Mouse (Mus musculus) limb, embryonic 14.5 days (tissue): ENCODE measurements around the gene Creb3l4. TPM values are rescaled to one million over a fixed set of nuclear protein-coding genes. Genes with fewer than 3 reads are reported as not detected.

Experiments used
- ATAC-seq: fragments of 200-750 bp; cut with Nextera tagmentation; 2 replicates; pipeline ENCODE4 v1.8.0; 2017; ENCODE audit warnings: low read depth, moderate number of reproducible peaks, moderate TSS enrichment; ENCODE audit not compliant: low FRiP score
- DNase-seq: peaks from one replicate; pipeline ENCODE4 v3.0.0-alpha.2; 2015; ENCODE audit warnings: low spot score
- H3K27ac ChIP-seq: fragments of 300-500 bp; sonication (generic); replicated peaks from 2 replicates; pipeline ENCODE4 v1.5.1; 2014; ENCODE audit warnings: low read depth, mild to moderate bottlenecking, low read length, moderate library complexity, mixed read lengths
- H3K27me3 ChIP-seq: fragments of 300-500 bp; sonication (generic); 2 replicates; pipeline ENCODE4 v1.6.1; 2014; ENCODE audit warnings: low read length, mixed read lengths; ENCODE audit not compliant: control insufficient read depth, insufficient read depth
- H3K36me3 ChIP-seq: fragments of 300-500 bp; sonication (generic); 2 replicates; pipeline ENCODE4 v1.6.1; 2014; ENCODE audit warnings: mild to moderate bottlenecking, low read length, moderate library complexity, mixed read lengths; ENCODE audit not compliant: control insufficient read depth, insufficient read depth
- H3K4me1 ChIP-seq: fragments of 300-500 bp; sonication (generic); 2 replicates; pipeline ENCODE4 v1.6.1; 2014; ENCODE audit warnings: antibody characterized with exemption, low read length, mixed read lengths; ENCODE audit not compliant: control insufficient read depth, insufficient read depth
- H3K4me2 ChIP-seq: fragments of 300-500 bp; sonication (generic); replicated peaks from 2 replicates; pipeline ENCODE4 v1.6.1; 2014; ENCODE audit warnings: low read depth, mild to moderate bottlenecking, low read length, moderate library complexity; ENCODE audit not compliant: severe bottlenecking
- H3K4me3 ChIP-seq: fragments of 300-500 bp; sonication (generic); replicated peaks from 2 replicates; pipeline ENCODE4 v1.5.1; 2014; ENCODE audit warnings: low read length
- H3K9ac ChIP-seq: fragments of 300-500 bp; sonication (generic); 2 replicates; pipeline ENCODE4 v1.6.1; 2014; ENCODE audit warnings: mild to moderate bottlenecking, low read depth, low read length, moderate library complexity; ENCODE audit not compliant: severe bottlenecking
- H3K9me3 ChIP-seq: fragments of 300-500 bp; sonication (generic); 2 replicates; pipeline ENCODE4 v1.6.1; 2016; ENCODE audit warnings: low read length; ENCODE audit not compliant: control insufficient read depth
- POLR2A ChIP-seq: fragments of 200-500 bp; IDR thresholded peaks from 2 replicates; pipeline ENCODE4 v1.8.0; 2012; ENCODE audit warnings: inconsistent platforms, mild to moderate bottlenecking, moderate library complexity, borderline replicate concordance; ENCODE audit not compliant: insufficient read depth, insufficient read length; ENCODE audit errors: extremely low read depth
- WGBS: fragments of 180-500 bp; shearing (Covaris S2); extraction: QIAGEN DNeasy Blood & Tissue Kit; methylation state at CpG from one replicate; pipeline ENCODE4 v1.1.7; 2014; 5-methylcytosine and 5-hydroxymethylcytosine counted together
- polyA plus RNA-seq, 2 experiments: library from polyadenylated mRNA; depleted of rRNA in 1 of 2; stranded (reverse) in 1 of 2; unstranded in 1 of 2; fragments of >200 nt; fragmentation: Nextera tagmentation in 1 of 2; extraction: Ambion mirVana in 1 of 2; gene quantifications; 2 replicates each; pipeline versions ENCODE4 v1.2.1 to v1.2.3; 2012 to 2014

The Creb3l4 gene
- polyA plus RNA-seq, 2 experiments: 6.3 to 6.7 TPM

DNA sequence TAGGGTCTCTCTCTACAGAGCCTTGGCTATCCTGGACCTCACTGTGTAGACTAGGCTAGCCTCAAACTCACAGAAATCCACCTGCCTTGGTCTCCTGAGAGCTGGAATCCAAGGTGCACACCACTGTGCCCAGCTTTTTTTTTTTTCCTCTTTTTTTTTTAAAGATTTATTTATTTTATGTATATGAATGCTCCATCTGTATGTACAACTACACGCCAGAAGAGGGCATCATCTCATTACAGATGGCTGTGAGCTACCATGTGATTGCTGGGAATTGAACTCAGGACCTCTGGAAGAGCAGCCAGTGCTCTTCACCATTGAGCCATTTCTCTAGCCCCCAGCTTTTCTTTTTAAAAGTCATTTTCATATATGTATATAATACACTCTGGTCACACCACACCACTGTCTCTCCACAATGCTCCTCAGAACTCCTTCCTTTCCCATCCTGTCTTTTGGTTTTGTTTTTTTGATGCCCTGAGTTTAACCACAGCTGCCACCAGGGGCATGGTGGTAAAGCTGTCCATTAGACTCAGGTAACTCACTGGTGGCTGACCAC, 27.4 kb downstream of the Creb3l4 start:
- H3K27me3 ChIP-seq: no peaks in the 10 kb centered on the region
- no peaks in the 10 kb centered on the region for H3K9me3 ChIP-seq
- H3K36me3 ChIP-seq: peaks cover 18% of the 10 kb centered on the region
- H3K9ac ChIP-seq: no peak overlapping the region
- H3K4me3 ChIP-seq: no peak overlapping the region
- ATAC-seq (no peak), DNase-seq (no peak)
- TF ChIP-seq POLR2A: no peak
- peaks cover 19% of the 10 kb centered on the region for H3K4me1 ChIP-seq
- WGBS: 65% methylated on average over 1 of the region's 1 CpGs
- no peak overlapping the region for H3K4me2 ChIP-seq
- H3K27ac ChIP-seq: no peak overlapping the region

DNA sequence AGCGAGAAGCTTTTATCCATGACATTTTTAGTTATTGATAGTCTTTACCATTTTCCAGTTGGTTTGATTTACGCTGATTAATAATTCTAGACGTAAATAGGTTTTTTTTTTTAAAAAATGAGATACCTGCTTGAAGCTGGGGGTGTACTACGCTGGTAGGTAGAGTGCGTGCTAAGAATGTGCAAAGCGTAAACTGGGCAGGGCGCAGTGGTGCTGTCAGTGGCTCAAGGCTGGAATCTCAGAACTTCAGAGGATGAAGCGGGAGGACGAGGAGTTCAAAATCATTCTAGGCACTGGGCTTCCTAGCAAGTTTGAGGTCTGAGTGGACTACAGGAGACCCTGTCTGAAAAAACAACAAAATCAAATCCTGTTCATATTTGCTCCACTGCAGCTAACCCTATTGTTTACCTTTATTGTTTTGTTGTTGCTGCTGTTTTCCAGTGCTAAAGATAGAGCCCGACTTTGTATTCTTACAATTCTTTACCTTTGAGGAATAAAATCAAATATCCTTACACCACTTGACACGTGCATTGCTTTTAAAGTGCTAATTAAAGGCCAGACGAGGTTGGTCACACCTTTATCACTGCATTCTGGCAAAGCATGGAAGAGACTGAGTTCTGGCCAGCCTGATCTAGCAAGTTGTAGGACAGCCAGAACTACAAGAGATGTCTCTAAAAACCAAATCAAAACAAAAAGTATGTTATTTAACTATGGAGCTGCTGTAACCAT, 29.2 kb downstream of the Creb3l4 start:
- H3K4me1 ChIP-seq: peaks cover 19% of the 10 kb centered on the region
- H3K4me2 ChIP-seq: peak overlapping the region; percentile 72
- H3K4me3 ChIP-seq: peak overlapping the region; percentile 88
- H3K27ac ChIP-seq: peak overlapping the region; percentile 88
- 15% methylated on average over 12 of the region's 12 CpGs for WGBS
- TF ChIP-seq POLR2A: no peak
- ATAC-seq (peak; percentile 24; the same call in 1 of the 2 replicates), DNase-seq (no peak)
- H3K27me3 ChIP-seq: no peaks in the 10 kb centered on the region
- H3K36me3 ChIP-seq: peaks cover 35% of the 10 kb centered on the region
- peak overlapping the region; percentile 92 for H3K9ac ChIP-seq
- no peaks in the 10 kb centered on the region for H3K9me3 ChIP-seq

DNA sequence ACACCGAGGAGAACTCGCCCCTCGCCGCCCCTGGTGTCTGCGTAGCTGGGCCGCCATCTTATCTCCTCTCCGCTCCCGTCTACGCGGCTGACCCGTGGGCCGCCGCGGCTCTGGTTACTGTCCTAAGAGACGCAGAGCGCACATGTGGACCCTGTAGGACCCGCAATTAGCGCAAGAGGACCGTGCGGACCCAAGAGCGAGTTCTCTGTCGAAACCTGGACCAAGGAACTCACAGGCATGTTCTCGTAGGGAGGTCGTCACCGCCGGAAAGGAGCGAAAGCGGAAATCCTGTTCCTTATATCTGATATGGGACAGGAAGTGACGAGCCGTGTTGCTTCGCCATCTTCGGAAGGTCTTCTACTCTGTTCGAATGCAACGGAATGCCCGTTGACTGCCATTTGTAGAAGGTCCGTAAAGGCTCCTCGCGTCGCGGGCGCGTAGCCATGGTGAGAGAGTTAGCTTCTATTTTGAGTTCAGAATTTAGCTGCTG, 29.9 kb downstream of the Creb3l4 start, which contains the start of the genes Rps27 and Rab13:
Gene Rps27, minus strand, starts transcription at position 275 of the 490 bp plus-strand sequence.
Gene Rab13, plus strand, starts transcription at position 319 of the 490 bp plus-strand sequence.
- Histone ChIP-seq H3K27me3 (no peaks in the 10 kb centered on the region), H3K4me1 (peaks cover 19% of the 10 kb centered on the region), H3K4me3 (peak within 1 kb of the TSS; percentile 88), H3K36me3 (peaks cover 42% of the 10 kb centered on the region), H3K27ac (peak within 1 kb of the TSS; percentile 88), H3K9me3 (no peaks in the 10 kb centered on the region), H3K9ac (peak within 1 kb of the TSS; percentile 92), H3K4me2 (peak within 1 kb of the TSS; percentile 86)
- TF ChIP-seq POLR2A: peak; percentile 100; the same call in 1 of the 2 replicates
- 2% methylated on average over 42 of the region's 42 CpGs for WGBS
- DNase-seq: peak; percentile 97
- peak; percentile 95 for ATAC-seq

DNA sequence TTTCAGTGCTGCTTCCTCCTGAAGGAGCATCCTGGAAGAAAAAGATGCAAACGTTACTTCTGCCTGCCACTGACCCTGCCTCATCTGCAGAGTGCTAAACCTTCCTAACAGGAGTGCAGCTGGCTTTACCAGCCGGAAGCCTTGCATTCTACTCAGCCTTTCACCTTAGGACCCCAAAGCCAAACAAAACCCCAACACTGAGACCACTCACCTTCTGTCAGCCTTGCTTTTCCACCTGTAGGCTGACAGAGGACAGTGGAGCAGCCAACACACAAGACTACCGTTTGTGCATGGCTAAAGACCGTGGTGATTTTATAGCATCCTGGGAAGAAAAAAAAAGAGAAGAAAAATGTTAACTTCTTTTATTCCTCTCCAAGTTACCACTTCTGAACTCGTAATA, 30.6 kb downstream of the Creb3l4 start:
- H3K27me3 ChIP-seq: no peaks in the 10 kb centered on the region
- 13% methylated on average over 5 of the region's 5 CpGs for WGBS
- TF ChIP-seq POLR2A: no peak
- H3K4me2 ChIP-seq: peak overlapping the region; percentile 86
- peaks cover 49% of the 10 kb centered on the region for H3K36me3 ChIP-seq
- H3K4me3 ChIP-seq: peak overlapping the region; percentile 88
- ATAC-seq (no peak), DNase-seq (no peak)
- no peak overlapping the region; the same call in 1 of the 2 replicates for H3K27ac ChIP-seq
- H3K9me3 ChIP-seq: no peaks in the 10 kb centered on the region
- peaks cover 19% of the 10 kb centered on the region for H3K4me1 ChIP-seq
- peak overlapping the region; percentile 92 for H3K9ac ChIP-seq

DNA sequence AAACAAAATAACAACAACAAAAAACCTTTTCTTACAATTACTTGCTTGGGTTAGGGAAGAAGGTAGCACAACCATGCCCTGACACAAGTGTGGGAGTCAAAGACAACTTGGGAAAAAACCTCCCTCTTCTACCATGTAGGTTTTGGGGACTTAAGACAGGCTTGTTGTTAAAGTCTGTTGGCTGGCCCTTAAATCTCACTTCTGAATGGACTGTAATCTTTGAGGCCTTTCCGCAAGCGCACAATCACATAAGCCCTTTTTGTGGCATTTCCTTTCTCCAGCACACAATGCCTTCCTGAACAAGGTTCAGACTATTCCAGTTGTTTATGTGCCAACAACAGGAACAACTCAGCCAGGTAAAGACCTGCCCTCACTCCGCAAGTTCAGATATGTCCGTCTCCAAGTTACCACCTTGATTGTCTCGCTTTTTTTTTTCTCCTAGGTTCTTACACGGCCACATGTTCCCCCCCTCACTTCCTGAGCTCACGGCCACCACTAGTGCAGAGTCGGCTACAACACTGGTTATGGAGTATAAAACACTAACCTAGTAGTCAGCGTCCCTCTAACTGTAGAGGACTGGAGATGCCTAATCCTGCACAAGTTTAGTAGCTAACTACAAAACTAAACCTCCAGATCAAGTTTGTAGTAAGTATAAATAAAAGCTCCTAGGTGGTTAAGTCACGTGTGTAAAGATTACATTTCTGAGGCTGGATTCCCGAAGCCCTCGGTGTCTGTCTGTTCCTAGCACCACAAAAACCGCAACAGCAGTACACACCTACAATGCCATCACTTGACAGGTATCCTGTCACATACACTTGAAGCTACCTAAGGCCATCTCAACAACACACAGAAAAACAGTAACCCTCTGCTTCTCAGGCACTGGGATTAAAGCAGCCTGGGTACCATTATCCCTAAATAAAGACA, 31.6 kb downstream of the Creb3l4 start:
- no peak for DNase-seq
- H3K4me3 ChIP-seq: peak overlapping the region; percentile 88
- TF ChIP-seq POLR2A: no peak
- H3K9me3 ChIP-seq: no peaks in the 10 kb centered on the region
- peak overlapping the region; percentile 92; the same call in 1 of the 2 replicates for H3K9ac ChIP-seq
- peaks cover 53% of the 10 kb centered on the region for H3K36me3 ChIP-seq
- WGBS: 74% methylated on average over 13 of the region's 13 CpGs
- H3K4me1 ChIP-seq: peaks cover 19% of the 10 kb centered on the region
- no peak overlapping the region for H3K27ac ChIP-seq
- H3K27me3 ChIP-seq: no peaks in the 10 kb centered on the region
- no peak for ATAC-seq
- peak overlapping the region; percentile 86 for H3K4me2 ChIP-seq
